Mouse (Mus musculus) CH12.LX (cell line): ENCODE measurements around the gene Pou2af1. TPM values are rescaled to one million over a fixed set of nuclear protein-coding genes. Genes with fewer than 3 reads are reported as not detected.

Source experiments
- DNase-seq: peaks from one replicate; pipeline ENCODE4 v3.0.0-alpha.2; 2013; ENCODE audit errors: extremely low read depth
- H3K27ac ChIP-seq: 2 replicates; pipeline ENCODE4 v1.5.1; 2012; ENCODE audit warnings: low read depth, mild to moderate bottlenecking, control low read depth, moderate library complexity; ENCODE audit not compliant: insufficient read depth
- H3K27me3 ChIP-seq: replicated peaks from 2 replicates; pipeline ENCODE3; 2012; ENCODE audit warnings: inconsistent platforms
- H3K36me3 ChIP-seq, 2 experiments: replicated peaks in 1 of 2; 2 replicates each; pipeline versions ENCODE3 to v1.6.1; 2012; ENCODE audit warnings: inconsistent platforms in 1 of 2, low read length in 1 of 2, mild to moderate bottlenecking in 1 of 2, mixed read lengths in 1 of 2, moderate library complexity in 1 of 2; ENCODE audit not compliant: control insufficient read depth in 1 of 2, insufficient read depth in 1 of 2
- H3K4me1 ChIP-seq, 2 experiments: 2 replicates each; pipeline ENCODE4 v1.6.1; 2012; ENCODE audit warnings: inconsistent platforms in 1 of 2, moderate library complexity in 1 of 2; ENCODE audit not compliant: insufficient read depth in 2 of 2, control insufficient read depth in 1 of 2
- H3K4me2 ChIP-seq: 2 replicates; pipeline ENCODE4 v1.6.1; 2012; ENCODE audit warnings: low read depth, mild to moderate bottlenecking, control low read depth; ENCODE audit not compliant: poor library complexity, insufficient read depth, severe bottlenecking
- H3K4me3 ChIP-seq, 3 experiments: fragments of 150-350 bp in 1 of 3; sonication (generic) in 1 of 3; replicated peaks in 1 of 3; 2 replicates each; pipeline versions ENCODE3 to v1.5.1; 2011 to 2012; ENCODE audit warnings: low read depth in 2 of 3, low read length in 2 of 3, mild to moderate bottlenecking in 2 of 3, moderate library complexity in 2 of 3, control low read depth in 1 of 3, improper control_type of control experiment in 1 of 3, inconsistent platforms in 1 of 3, mixed read lengths in 1 of 3; ENCODE audit not compliant: poor library complexity in 1 of 3
- H3K79me2 ChIP-seq: replicated peaks from 2 replicates; pipeline ENCODE4 v1.6.1; 2012; ENCODE audit warnings: mild to moderate bottlenecking, moderate library complexity; ENCODE audit not compliant: control insufficient read depth, poor library complexity, insufficient read depth, severe bottlenecking; ENCODE audit errors: extremely low read depth
- H3K9ac ChIP-seq: 2 replicates; pipeline ENCODE4 v1.6.1; 2012; ENCODE audit warnings: low read depth, mild to moderate bottlenecking, control low read depth, moderate library complexity; ENCODE audit not compliant: insufficient read depth
- H3K9me3 ChIP-seq: replicated peaks from 2 replicates; pipeline ENCODE3; 2012; ENCODE audit warnings: low read length, inconsistent platforms, mixed read lengths
- CHD2 ChIP-seq: IDR thresholded peaks from 2 replicates; pipeline ENCODE4 v1.6.1; 2011; ENCODE audit warnings: low read length, improper control_type of control experiment
- CTCF ChIP-seq, 2 experiments: IDR thresholded peaks in 1 of 2; conservative IDR thresholded peaks in 1 of 2; 2 replicates each; pipeline ENCODE4 v1.5.1; 2011 to 2012; ENCODE audit warnings: low read depth in 2 of 2, low read length in 2 of 2, improper control_type of control experiment in 1 of 2, inconsistent platforms in 1 of 2, mild to moderate bottlenecking in 1 of 2, moderate library complexity in 1 of 2
- E2F4 ChIP-seq: IDR thresholded peaks from 2 replicates; pipeline ENCODE4 v1.6.1; 2011; ENCODE audit warnings: low read depth, low read length, improper control_type of control experiment; ENCODE audit not compliant: insufficient replicate concordance
- ELF1 ChIP-seq: IDR thresholded peaks from 2 replicates; pipeline ENCODE4 v1.6.1; 2014; ENCODE audit warnings: low read depth, mild to moderate bottlenecking, inconsistent platforms, low read length, improper control_type of control experiment
- EP300 ChIP-seq: IDR thresholded peaks from 2 replicates; pipeline ENCODE4 v1.6.1; 2011; ENCODE audit warnings: low read length, improper control_type of control experiment
- ETS1 ChIP-seq: conservative IDR thresholded peaks from 2 replicates; pipeline ENCODE4 v1.6.1; 2012; ENCODE audit warnings: low read depth, mild to moderate bottlenecking, inconsistent platforms, low read length, improper control_type of control experiment, moderate library complexity
- GABPA ChIP-seq: IDR thresholded peaks from 2 replicates; pipeline ENCODE4 v1.6.1; 2012; ENCODE audit warnings: low read depth, low read length, improper control_type of control experiment, inconsistent platforms; ENCODE audit not compliant: insufficient replicate concordance
- HCFC1 ChIP-seq: IDR thresholded peaks from 2 replicates; pipeline ENCODE4 v1.6.1; 2012; ENCODE audit warnings: low read depth, mild to moderate bottlenecking, inconsistent platforms, low read length, improper control_type of control experiment
- IRF4 ChIP-seq: IDR thresholded peaks from 2 replicates; pipeline ENCODE4 v1.6.1; 2014; ENCODE audit warnings: low read depth, mild to moderate bottlenecking, inconsistent platforms, low read length, improper control_type of control experiment
- JUN ChIP-seq: IDR thresholded peaks from 2 replicates; pipeline ENCODE4 v1.6.1; 2011; ENCODE audit warnings: low read depth, mild to moderate bottlenecking, low read length, improper control_type of control experiment, moderate library complexity; ENCODE audit not compliant: insufficient read depth
- KAT2A ChIP-seq: IDR thresholded peaks from 2 replicates; pipeline ENCODE4 v1.6.1; 2012; ENCODE audit warnings: low read length, improper control_type of control experiment, inconsistent platforms; ENCODE audit not compliant: insufficient replicate concordance
- MEF2A ChIP-seq: IDR thresholded peaks from 2 replicates; pipeline ENCODE4 v1.6.1; 2014; ENCODE audit warnings: low read depth, mild to moderate bottlenecking, inconsistent platforms, low read length, improper control_type of control experiment, borderline replicate concordance
- MXI1 ChIP-seq: IDR thresholded peaks from 2 replicates; pipeline ENCODE4 v1.6.1; 2011; ENCODE audit warnings: mild to moderate bottlenecking, low read depth, low read length, improper control_type of control experiment
- NELFE ChIP-seq: IDR thresholded peaks from 2 replicates; pipeline ENCODE4 v1.6.1; 2011; ENCODE audit warnings: low read depth, low read length, improper control_type of control experiment
- NRF1 ChIP-seq: IDR thresholded peaks from 2 replicates; pipeline ENCODE4 v1.6.1; 2014; ENCODE audit warnings: low read depth, mild to moderate bottlenecking, inconsistent platforms, low read length, improper control_type of control experiment, moderate library complexity
- PAX5 ChIP-seq: IDR thresholded peaks from 2 replicates; pipeline ENCODE4 v1.6.1; 2012; ENCODE audit warnings: low read length, inconsistent platforms, mixed read lengths
- POLR2A ChIP-seq: IDR thresholded peaks from 2 replicates; pipeline ENCODE4 v1.6.1; 2011; ENCODE audit warnings: low read depth, mild to moderate bottlenecking, improper control_type of control experiment, low read length
- RAD21 ChIP-seq: IDR thresholded peaks from 2 replicates; pipeline ENCODE4 v1.6.1; 2011; ENCODE audit warnings: low read depth, mild to moderate bottlenecking, low read length, improper control_type of control experiment, moderate library complexity
- RCOR1 ChIP-seq: conservative IDR thresholded peaks from 2 replicates; pipeline ENCODE4 v1.6.1; 2012; ENCODE audit warnings: low read depth, mild to moderate bottlenecking, inconsistent platforms, low read length, improper control_type of control experiment
- SIN3A ChIP-seq: IDR thresholded peaks from 2 replicates; pipeline ENCODE4 v1.6.1; 2012; ENCODE audit warnings: low read length, improper control_type of control experiment, inconsistent platforms
- SMC3 ChIP-seq: IDR thresholded peaks from 2 replicates; pipeline ENCODE4 v1.6.1; 2011; ENCODE audit warnings: low read depth, low read length, improper control_type of control experiment
- TBP ChIP-seq: conservative IDR thresholded peaks from 2 replicates; pipeline ENCODE4 v1.6.1; 2011; ENCODE audit warnings: low read depth, low read length, improper control_type of control experiment
- TCF12 ChIP-seq: IDR thresholded peaks from 2 replicates; pipeline ENCODE4 v1.6.1; 2014; ENCODE audit warnings: low read depth, mild to moderate bottlenecking, inconsistent platforms, low read length, improper control_type of control experiment
- ZC3H11A ChIP-seq: IDR thresholded peaks from 2 replicates; pipeline ENCODE4 v1.6.1; 2012; ENCODE audit warnings: low read depth, mild to moderate bottlenecking, inconsistent platforms, low read length, improper control_type of control experiment
- ZKSCAN1 ChIP-seq: IDR thresholded peaks from 2 replicates; pipeline ENCODE4 v1.6.1; 2012; ENCODE audit warnings: low read depth, inconsistent platforms, low read length, improper control_type of control experiment, borderline replicate concordance
- ZMIZ1 ChIP-seq: IDR thresholded peaks from 2 replicates; pipeline ENCODE4 v1.6.1; 2012; ENCODE audit warnings: low read depth, mild to moderate bottlenecking, inconsistent platforms, low read length, improper control_type of control experiment
- ZNF384 ChIP-seq: IDR thresholded peaks from 2 replicates; pipeline ENCODE4 v1.6.1; 2012; ENCODE audit warnings: low read depth, low read length, improper control_type of control experiment, inconsistent platforms
- dilution Hi-C: fragments of 300-500 bp; cut with MboI; formaldehyde crosslinking; loops from 2 replicates; pipeline ENCODE4 v1.14.3; 2020; ENCODE audit warnings: low sequenced_read_pairs; ENCODE audit not compliant: extremely low pct_unique_long_range_greater_than_20kb, extremely low pct_ligation_motif_present
- in situ Hi-C: fragments of 300-500 bp; cut with MboI; formaldehyde crosslinking; loops from 3 replicates; pipeline ENCODE4 v1.14.3; 2019; ENCODE audit warnings: low sequenced_read_pairs, low pct_ligation_motif_present, low pct_unique_long_range_greater_than_20kb, mixed read lengths
- polyA plus RNA-seq: library from polyadenylated mRNA; unstranded; fragments of >175 nt; gene quantifications from 2 replicates; pipeline ENCODE4 v1.2.1, GENCODE M21; 2012; ENCODE audit warnings: low read depth; ENCODE audit not compliant: insufficient read length
- total RNA-seq, 2 experiments: library from RNA; depleted of rRNA; stranded (reverse); fragments of 300-350 nt in 1 of 2; fragments of >200 nt in 1 of 2; gene quantifications; 2 replicates each; pipeline ENCODE4 v1.2.3; 2012 to 2014

Gene Pou2af1
- total and polyA plus RNA-seq, 3 experiments, result 87.4 to 303 (median 173) TPM

DNA sequence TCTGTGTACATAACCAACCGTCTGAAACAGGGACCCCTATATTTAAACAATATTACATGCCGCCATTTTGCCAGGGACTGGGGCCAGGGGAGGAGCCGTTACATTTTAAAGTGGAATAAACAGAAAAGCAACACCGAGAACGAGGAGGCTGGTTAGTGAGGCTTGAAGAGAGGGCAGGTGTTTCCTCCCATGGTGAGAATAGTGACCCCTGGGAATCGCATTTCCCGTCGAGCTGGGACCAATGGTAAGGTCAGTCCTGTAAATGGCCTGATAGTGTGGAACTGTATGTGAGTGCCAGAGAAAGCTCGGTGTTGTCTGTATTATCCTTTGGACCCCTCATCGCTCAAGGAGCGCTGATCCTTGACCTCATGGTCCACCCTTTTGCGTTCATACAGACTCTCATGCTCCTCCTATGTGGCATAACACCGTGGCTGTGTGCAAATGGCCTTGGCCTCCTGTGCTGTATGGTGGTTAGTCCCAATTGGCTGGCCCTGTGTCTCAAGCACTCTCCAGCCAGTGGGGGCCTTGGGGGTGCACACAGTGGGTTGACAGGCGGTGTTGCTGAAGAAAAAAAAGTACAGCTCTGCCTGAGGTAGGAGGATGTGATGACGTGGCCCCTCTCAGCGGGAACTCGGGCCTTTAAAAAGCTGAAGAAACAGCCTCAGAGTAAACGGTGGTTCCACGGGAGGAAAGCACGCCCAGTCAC, at the start of gene Pou2af1 (continued):
- peak; percentile 95 for TF ChIP-seq TCF12
- TF ChIP-seq, all 38 proteins: peak for 29

DNA sequence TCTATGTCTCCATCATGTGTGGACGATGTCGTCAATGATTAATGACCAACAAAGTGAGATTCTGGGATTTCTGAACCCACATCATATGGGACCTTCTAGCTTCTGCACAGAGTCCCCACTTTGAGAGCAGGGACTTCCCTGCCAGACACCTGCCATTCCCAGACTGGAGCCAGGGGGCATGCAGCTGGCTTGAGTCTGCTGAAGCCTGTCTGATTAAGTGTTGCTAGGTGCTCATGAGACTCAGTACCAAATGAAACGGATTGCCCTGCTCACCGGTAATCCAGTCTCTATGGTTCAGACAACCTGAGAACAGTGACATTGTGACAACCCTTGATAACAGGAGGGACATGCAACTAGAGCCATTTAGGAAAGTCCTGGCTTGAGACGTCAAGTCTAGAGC, 49.5 kb upstream of the Pou2af1 start:
- Histone ChIP-seq H3K27ac (no peak overlapping the region), H3K9ac (no peak overlapping the region), H3K4me3 (no peak overlapping the region)
- TF ChIP-seq TCF12, result peak; percentile 17; the same call in 1 of the 2 replicates
- no peak for TF ChIP-seq PAX5
- no peak for TF ChIP-seq CHD2
- TF ChIP-seq MEF2A, result no peak
- no peak for TF ChIP-seq IRF4
- peak in 1 of 2 experiments; percentile 25; a peak in 1 of 4 replicates for TF ChIP-seq CTCF (conservative IDR thresholded peaks at IDR 0.05 in 1 of 2, IDR thresholded peaks at IDR 0.05 in 1 of 2; ENCODE audit: low read depth in 2 of 2, low read length in 2 of 2)
- 0 out of 2 replicates have a peak, but pooled peaks have one; percentile 9 for TF ChIP-seq ETS1
- TF ChIP-seq MXI1, result no peak
- TF ChIP-seq POLR2A, result no peak
- TF ChIP-seq E2F4, result no peak
- TF ChIP-seq SIN3A, result no peak
- peak; percentile 15 for TF ChIP-seq RAD21
- no peak for TF ChIP-seq ZMIZ1
- TF ChIP-seq ELF1, result no peak
- no peak for TF ChIP-seq ZC3H11A
- TF ChIP-seq NRF1, result no peak
- TF ChIP-seq ZKSCAN1, result no peak
- no peak for TF ChIP-seq ZNF384
- TF ChIP-seq KAT2A, result no peak
- no peak for TF ChIP-seq JUN
- TF ChIP-seq SMC3, result peak; percentile 44
- no peak for TF ChIP-seq HCFC1
- TF ChIP-seq EP300, result no peak
- no peak for TF ChIP-seq TBP
- no peak for TF ChIP-seq RCOR1
- TF ChIP-seq NELFE, result no peak
- TF ChIP-seq GABPA, result no peak
- TF ChIP-seq, all 38 proteins: peak for 5
- Histone ChIP-seq H3K79me2 (no peaks in the 10 kb centered on the region), H3K9me3 (no peaks in the 10 kb centered on the region), H3K4me2 (no peak overlapping the region), H3K4me1 (peaks cover 28 to 56% of the 10 kb centered on the region in 2 experiments), H3K36me3 (no peaks in the 10 kb centered on the region), H3K27me3 (no peaks in the 10 kb centered on the region)
- DNase-seq, result no peak
- in situ Hi-C loops (loop anchor here (25.0 kb wide), 2 partner anchors 598 to 748 kb away; partner anchors contain the start of gene Arhgap20), dilution Hi-C loops (no loop called here)
